Mouse (Mus musculus): ENCODE data around the gene Zfp953. TPM values are rescaled to one million over a fixed set of nuclear protein-coding genes. Genes with fewer than 3 reads are reported as not detected.

Gene Zfp953
- polyA plus RNA-seq, 1 experiment from 2014 or later = 1.8 TPM

DNA sequence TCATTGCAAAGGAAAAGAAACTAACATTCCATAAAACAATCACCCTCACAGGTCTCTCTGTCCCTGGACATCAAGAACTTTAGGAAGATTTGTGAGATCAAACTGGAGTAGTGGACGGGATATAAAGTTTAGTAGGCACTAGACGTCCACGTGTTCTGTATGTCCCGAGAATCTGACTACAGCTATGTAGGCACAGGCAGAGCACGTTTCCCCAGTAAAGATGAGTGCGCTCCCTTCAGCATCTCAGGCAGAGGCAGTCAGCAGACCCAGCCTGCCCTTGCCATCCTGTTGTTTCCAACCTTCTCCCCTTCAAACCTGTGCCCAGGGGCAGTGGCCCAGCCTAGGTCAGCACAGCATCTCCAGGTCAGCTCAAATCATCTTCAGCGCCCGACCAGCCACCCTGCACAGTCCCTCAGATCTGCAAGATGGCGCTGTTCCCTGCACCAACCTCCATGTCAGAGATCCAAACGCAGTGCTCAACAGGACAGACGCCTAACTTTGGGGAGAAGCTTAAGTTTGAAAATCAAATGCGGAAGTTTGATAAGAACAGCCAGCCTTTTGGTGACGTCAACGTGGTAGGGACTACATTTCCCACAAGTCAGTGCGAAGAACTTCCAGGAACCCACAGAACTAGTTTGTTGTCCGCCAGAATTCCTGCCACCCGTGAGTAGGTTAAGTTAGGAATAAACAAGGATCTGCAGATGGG lies 28.2 kb downstream of the Zfp953 start, which contains the start of gene Zfp595:
TSS of gene Zfp595 (minus strand) at position 552 of the 706 bp plus-strand sequence.
- H3K9me3 ChIP-seq (ENCODE audit: control insufficient read depth, low read depth, low read length) = no peaks in the 10 kb centered on the region
- ATAC-seq (ENCODE audit: insufficient number of reproducible peaks, insufficient read depth, low FRiP score, low read depth) = peak; percentile 89
- H3K9ac ChIP-seq (replicated peaks; ENCODE audit: low read depth, low read length) = peak within 1 kb of the TSS; percentile 23
- no peaks in the 10 kb centered on the region for H3K4me1 ChIP-seq (ENCODE audit: control insufficient read depth, insufficient read depth, low read length)
- peak within 1 kb of the TSS; percentile 44; the same call in 1 of the 2 replicates for H3K27ac ChIP-seq (ENCODE audit: low read length)
- H3K36me3 ChIP-seq (ENCODE audit: control insufficient read depth, insufficient read depth, low read length) = no peaks in the 10 kb centered on the region
- H3K4me3 ChIP-seq (ENCODE audit: low read depth, low read length) = peak within 1 kb of the TSS; percentile 59
- 15% methylated on average over 17 of the region's 17 CpGs for WGBS
- H3K27me3 ChIP-seq (ENCODE audit: control insufficient read depth, insufficient read depth, low read length) = no peaks in the 10 kb centered on the region
- H3K4me2 ChIP-seq (replicated peaks; ENCODE audit: low read depth, low read length) = peak within 1 kb of the TSS; percentile 54

DNA sequence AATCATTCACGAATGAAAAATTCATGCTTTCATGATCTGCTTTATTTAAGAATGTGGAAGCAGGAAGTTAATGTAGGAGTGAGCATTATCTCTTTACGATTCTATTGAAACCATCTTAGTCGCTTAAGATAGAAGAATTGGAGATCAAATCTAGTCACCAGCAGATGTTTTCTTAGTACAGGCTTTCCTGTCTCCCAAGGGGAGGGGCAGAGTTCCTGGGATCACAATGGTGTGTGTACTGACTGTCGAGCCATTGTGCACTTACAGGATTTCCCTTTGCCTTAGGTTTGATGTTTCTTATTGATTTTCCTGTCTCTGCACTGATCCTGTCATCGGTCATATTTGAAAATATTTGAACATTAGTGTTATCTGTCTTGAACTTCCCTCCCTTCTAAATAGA lies 53.7 kb downstream of the Zfp953 start:
- H3K27ac ChIP-seq (ENCODE audit: low read length) = no peak overlapping the region

DNA sequence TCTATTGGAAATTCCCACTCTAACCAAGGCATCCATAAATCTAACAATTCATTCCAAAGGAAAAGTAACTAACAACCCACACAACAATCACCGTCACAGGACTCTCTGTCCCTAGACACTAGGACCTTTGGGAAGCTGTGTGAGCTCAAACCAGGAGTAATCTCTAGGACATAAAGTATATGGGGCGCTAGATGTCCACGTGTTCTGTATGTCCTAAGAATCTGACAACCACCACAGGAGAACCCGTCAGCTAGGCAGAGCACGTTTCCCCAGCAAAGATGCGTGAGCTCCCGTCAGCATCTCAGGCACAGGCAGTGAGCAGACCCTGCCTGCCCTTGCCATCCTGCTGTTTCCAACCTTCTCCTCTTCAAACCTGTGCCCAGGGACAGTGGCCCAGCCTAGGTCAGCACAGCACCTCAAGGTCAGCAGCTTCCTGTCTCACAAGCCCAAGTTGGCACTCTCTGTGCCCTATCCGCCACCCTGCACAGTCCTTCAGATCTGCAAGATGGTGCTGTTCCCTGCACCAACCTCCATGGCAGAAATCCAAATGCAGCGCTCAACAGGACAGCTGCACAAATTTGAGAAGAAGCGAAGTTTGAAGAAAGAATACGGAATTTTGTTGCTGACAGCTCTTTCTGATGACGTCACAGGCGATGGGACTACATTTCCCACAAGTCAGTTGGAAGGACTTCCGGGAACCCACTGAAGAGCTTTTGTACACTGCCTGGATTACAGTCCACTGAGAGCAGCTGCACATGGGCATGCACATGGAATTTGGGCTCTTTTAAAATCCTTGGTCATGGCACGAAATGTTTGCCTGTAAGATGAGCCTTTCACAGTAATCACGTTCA lies 54.4 kb downstream of the Zfp953 start, which contains the start of gene Zfp457:
TSS of gene Zfp457 (minus strand) at position 664 of the 851 bp plus-strand sequence.
- peak within 1 kb of the TSS; percentile 85 for H3K4me2 ChIP-seq (replicated peaks; ENCODE audit: low read depth, low read length)
- peak within 1 kb of the TSS; percentile 71 for H3K9ac ChIP-seq (replicated peaks; ENCODE audit: low read depth, low read length)
- WGBS = 9% methylated on average over 16 of the region's 16 CpGs
- H3K36me3 ChIP-seq (ENCODE audit: control insufficient read depth, insufficient read depth, low read length) = no peaks in the 10 kb centered on the region
- 0 out of 2 replicates have a peak, but pooled peaks cover 4% of the 10 kb centered on the region for H3K4me1 ChIP-seq (ENCODE audit: control insufficient read depth, insufficient read depth, low read length)
- no peaks in the 10 kb centered on the region for H3K9me3 ChIP-seq (ENCODE audit: control insufficient read depth, low read depth, low read length)
- no peak within 1 kb of the TSS for H3K27ac ChIP-seq (ENCODE audit: low read length)
- H3K4me3 ChIP-seq (ENCODE audit: low read depth, low read length) = peak within 1 kb of the TSS; percentile 79
- H3K27me3 ChIP-seq (ENCODE audit: control insufficient read depth, insufficient read depth, low read length) = no peaks in the 10 kb centered on the region
- ATAC-seq (ENCODE audit: insufficient number of reproducible peaks, insufficient read depth, low FRiP score, low read depth) = peak; percentile 98

More for the DNA sequence above, 53.7 kb downstream of the Zfp953 start:
- H3K9me3 ChIP-seq (ENCODE audit: control insufficient read depth, low read depth, low read length) = no peaks in the 10 kb centered on the region
- no peaks in the 10 kb centered on the region for H3K36me3 ChIP-seq (ENCODE audit: control insufficient read depth, insufficient read depth, low read length)
- 0 out of 2 replicates have a peak, but pooled peaks cover 4% of the 10 kb centered on the region for H3K4me1 ChIP-seq (ENCODE audit: control insufficient read depth, insufficient read depth, low read length)
- H3K4me2 ChIP-seq (replicated peaks; ENCODE audit: low read depth, low read length) = peak overlapping the region; percentile 85
- H3K4me3 ChIP-seq (ENCODE audit: low read depth, low read length) = peak overlapping the region; percentile 79
- H3K9ac ChIP-seq (replicated peaks; ENCODE audit: low read depth, low read length) = peak overlapping the region; percentile 18; the same call in 1 of the 2 replicates
- ATAC-seq (ENCODE audit: insufficient number of reproducible peaks, insufficient read depth, low FRiP score, low read depth) = peak; percentile 67; the same call in 1 of the 2 replicates
- no peaks in the 10 kb centered on the region for H3K27me3 ChIP-seq (ENCODE audit: control insufficient read depth, insufficient read depth, low read length)
- 25% methylated on average over 5 of the region's 5 CpGs for WGBS

Other genes with a start within 250 kb of the Zfp953 start
- gene Rslcan18, start 244.3 kb downstream of the Zfp953 start, polyA plus RNA-seq (2014; fragmentation: Nextera tagmentation; extraction: Ambion mirVana) = 0.51 and 0.64 TPM in 2 replicates
- 2.3 and 3.0 TPM in 2 replicates for gene Zfp759, start 238.9 kb downstream of the Zfp953 start, polyA plus RNA-seq (2014; fragmentation: Nextera tagmentation; extraction: Ambion mirVana)
- gene Rsl1, start 187.4 kb downstream of the Zfp953 start, polyA plus RNA-seq (2014; fragmentation: Nextera tagmentation; extraction: Ambion mirVana) = 6.1 and 6.4 TPM in 2 replicates
- gene Zfp455, start 166.1 kb downstream of the Zfp953 start, polyA plus RNA-seq (2014; fragmentation: Nextera tagmentation; extraction: Ambion mirVana) = 1.8 and 2.2 TPM in 2 replicates
- gene Zfp458, start 82.1 kb downstream of the Zfp953 start, polyA plus RNA-seq (2014; fragmentation: Nextera tagmentation; extraction: Ambion mirVana) = 3.2 TPM in 2 replicates
- 0.64 and 1.1 TPM in 2 replicates for gene Zfp457, start 54.1 kb downstream of the Zfp953 start, polyA plus RNA-seq (2014; fragmentation: Nextera tagmentation; extraction: Ambion mirVana)
- 2.8 and 3.4 TPM in 2 replicates for gene Zfp595, start 28.0 kb downstream of the Zfp953 start, polyA plus RNA-seq (2014; fragmentation: Nextera tagmentation; extraction: Ambion mirVana)
- gene Gm28044, start 69 bp downstream of the Zfp953 start, polyA plus RNA-seq (2014; fragmentation: Nextera tagmentation; extraction: Ambion mirVana) = not detected in 2 replicates
- gene Gm28041, start 15.1 kb upstream of the Zfp953 start, polyA plus RNA-seq (2014; fragmentation: Nextera tagmentation; extraction: Ambion mirVana) = 0.62 and 0.91 TPM in 2 replicates
- gene Zfp456, start 15.2 kb upstream of the Zfp953 start, polyA plus RNA-seq (2014; fragmentation: Nextera tagmentation; extraction: Ambion mirVana) = 2.5 and 3.0 TPM in 2 replicates
- gene Zfp429, start 39.2 kb upstream of the Zfp953 start, polyA plus RNA-seq (2014; fragmentation: Nextera tagmentation; extraction: Ambion mirVana) = 6.0 and 7.3 TPM in 2 replicates
- 0.62 and 0.87 TPM in 2 replicates for gene Zfp459, start 60.8 kb upstream of the Zfp953 start, polyA plus RNA-seq (2014; fragmentation: Nextera tagmentation; extraction: Ambion mirVana)
- gene Zfp874a, start 91.0 kb upstream of the Zfp953 start, polyA plus RNA-seq (2014; fragmentation: Nextera tagmentation; extraction: Ambion mirVana) = 11.2 TPM in 2 replicates
- gene Zfp874b, start 123.7 kb upstream of the Zfp953 start, polyA plus RNA-seq (2014; fragmentation: Nextera tagmentation; extraction: Ambion mirVana) = 4.2 and 5.1 TPM in 2 replicates
- 14.5 TPM in 2 replicates for gene Zfp58, start 139.9 kb upstream of the Zfp953 start, polyA plus RNA-seq (2014; fragmentation: Nextera tagmentation; extraction: Ambion mirVana)
- gene Gm26965, start 165.5 kb upstream of the Zfp953 start, polyA plus RNA-seq (2014; fragmentation: Nextera tagmentation; extraction: Ambion mirVana) = not detected in 2 replicates
- gene Zfp87, start 165.6 kb upstream of the Zfp953 start, polyA plus RNA-seq (2014; fragmentation: Nextera tagmentation; extraction: Ambion mirVana) = 25.0 and 29.0 TPM in 2 replicates
- 16.3 and 17.5 TPM in 2 replicates for gene Zfp748, start 193.2 kb upstream of the Zfp953 start, polyA plus RNA-seq (2014; fragmentation: Nextera tagmentation; extraction: Ambion mirVana)
- 5.1 and 5.6 TPM in 2 replicates for gene Zfp729b, start 249.1 kb upstream of the Zfp953 start, polyA plus RNA-seq (2014; fragmentation: Nextera tagmentation; extraction: Ambion mirVana)